Mouse (Mus musculus): ENCODE measurements around the gene Arpc4. TPM values are rescaled to one million over a fixed set of nuclear protein-coding genes. Genes with fewer than 3 reads are reported as not detected.

Gene Arpc4
- polyA plus RNA-seq, 1 experiment from 2014 or later: 416 TPM

DNA sequence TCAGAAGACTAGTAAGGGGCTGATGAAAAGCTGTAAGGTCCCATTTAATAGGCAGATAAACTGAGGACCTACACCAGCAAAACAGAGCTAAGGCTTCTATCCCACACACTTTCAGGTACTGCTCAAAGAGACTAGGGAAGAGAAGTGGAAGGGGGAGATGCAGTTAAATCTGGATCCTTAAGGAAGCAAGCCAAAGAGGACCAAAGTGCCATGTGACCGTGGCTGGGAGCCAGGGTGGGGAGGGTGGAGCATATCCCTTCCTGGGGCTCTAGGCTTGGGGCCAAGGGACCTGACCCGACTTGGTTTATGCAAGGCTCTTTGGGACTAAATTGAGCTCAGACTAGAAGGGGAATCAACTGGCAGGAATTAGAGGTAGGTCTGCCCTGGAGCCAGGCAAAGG, 33.6 kb upstream of the Arpc4 start:
- H3K9me3 ChIP-seq: no peaks in the 10 kb centered on the region
- H3K4me1 ChIP-seq (replicated peaks): peaks cover 28% of the 10 kb centered on the region
- peak overlapping the region; percentile 58; the same call in 1 of the 2 replicates for H3K27ac ChIP-seq
- peaks cover 12% of the 10 kb centered on the region for H3K36me3 ChIP-seq
- no peaks in the 10 kb centered on the region for H3K27me3 ChIP-seq
- ATAC-seq (ENCODE audit: low FRiP score): 0 out of 2 replicates have a peak, but pooled peaks have one; percentile 2
- peak overlapping the region; percentile 60 for H3K4me3 ChIP-seq
- WGBS: 54% methylated on average over 2 of the region's 2 CpGs
- no peak overlapping the region; the same call in 1 of the 2 replicates for H3K9ac ChIP-seq
- peak overlapping the region; percentile 72 for H3K4me2 ChIP-seq

DNA sequence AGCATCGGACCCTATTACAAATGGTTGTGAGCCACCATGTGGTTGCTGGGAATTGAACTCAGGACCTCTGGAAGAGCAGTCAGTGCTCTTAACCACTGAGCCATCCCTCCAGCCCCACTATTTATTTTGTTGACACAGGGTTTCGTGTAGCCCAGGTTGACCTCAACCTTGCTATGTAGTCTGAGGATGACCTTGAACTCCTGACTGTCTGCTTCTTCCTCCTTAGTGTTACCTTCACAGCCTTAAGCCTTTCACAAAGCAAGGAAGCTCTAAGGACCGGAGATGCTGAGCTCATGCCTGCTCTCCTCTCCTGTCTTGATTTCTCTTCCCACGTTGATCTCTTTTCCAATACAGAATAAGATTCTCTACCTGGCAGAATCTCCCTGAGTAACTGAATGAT, 31.0 kb upstream of the Arpc4 start:
- H3K27ac ChIP-seq: no peak overlapping the region
- H3K4me2 ChIP-seq: no peak overlapping the region
- no peak overlapping the region for H3K4me3 ChIP-seq
- H3K9me3 ChIP-seq: no peaks in the 10 kb centered on the region
- 81% methylated on average over 4 of the region's 4 CpGs for WGBS
- no peaks in the 10 kb centered on the region for H3K27me3 ChIP-seq
- no peaks in the 10 kb centered on the region for H3K36me3 ChIP-seq
- ATAC-seq (ENCODE audit: low FRiP score): no peak
- peaks cover 23% of the 10 kb centered on the region for H3K4me1 ChIP-seq (replicated peaks)
- H3K9ac ChIP-seq: no peak overlapping the region

DNA sequence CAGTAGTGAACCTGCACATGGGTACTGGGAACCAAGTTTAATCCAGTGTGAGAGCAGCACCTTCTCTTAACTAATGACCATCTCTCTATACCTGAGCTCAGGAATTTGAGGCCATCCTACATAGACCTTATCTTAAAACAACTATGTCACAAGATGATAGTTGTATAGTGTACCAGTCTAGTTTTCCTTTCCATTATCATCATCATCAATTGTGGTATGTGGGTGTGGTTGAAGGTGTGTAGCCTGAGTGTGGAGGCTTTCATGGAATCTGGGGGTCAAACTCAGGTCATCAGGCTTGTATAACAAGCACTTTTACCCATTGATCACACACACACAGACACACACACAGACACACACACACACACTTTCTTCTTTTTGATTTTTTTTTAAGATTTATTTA, 27.4 kb upstream of the Arpc4 start:
- Histone ChIP-seq H3K4me1 (replicated peaks) (no peaks in the 10 kb centered on the region), H3K4me2 (no peak overlapping the region), H3K27me3 (no peaks in the 10 kb centered on the region), H3K36me3 (no peaks in the 10 kb centered on the region), H3K9ac (no peak overlapping the region), H3K4me3 (no peak overlapping the region), H3K9me3 (no peaks in the 10 kb centered on the region), H3K27ac (no peak overlapping the region)
- ATAC-seq (ENCODE audit: low FRiP score): no peak

DNA sequence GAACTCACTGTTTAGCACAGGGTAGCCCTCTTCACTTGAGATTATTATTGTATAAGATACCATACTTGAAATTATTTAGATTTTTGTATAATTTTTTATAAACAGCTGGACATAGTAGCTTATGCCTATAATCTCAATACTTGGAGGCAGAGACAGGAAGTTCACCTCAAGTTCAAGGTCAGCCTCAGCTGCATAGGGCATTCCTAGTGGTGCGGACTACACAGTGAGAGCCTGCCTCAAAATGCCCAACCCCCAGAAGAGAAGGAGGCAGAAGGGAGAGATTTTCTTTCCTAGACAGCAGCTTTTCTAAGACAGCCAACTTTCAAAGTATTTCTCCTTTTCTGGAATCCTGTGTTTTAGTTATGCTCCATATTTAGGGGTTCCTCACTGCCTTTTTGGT, 26.8 kb upstream of the Arpc4 start:
- WGBS: 88% methylated on average over 1 of the region's 1 CpGs
- Histone ChIP-seq H3K4me3 (no peak overlapping the region), H3K9me3 (no peaks in the 10 kb centered on the region), H3K9ac (no peak overlapping the region), H3K27ac (no peak overlapping the region), H3K36me3 (no peaks in the 10 kb centered on the region), H3K27me3 (no peaks in the 10 kb centered on the region), H3K4me1 (replicated peaks) (no peaks in the 10 kb centered on the region), H3K4me2 (no peak overlapping the region)
- ATAC-seq (ENCODE audit: low FRiP score): no peak

DNA sequence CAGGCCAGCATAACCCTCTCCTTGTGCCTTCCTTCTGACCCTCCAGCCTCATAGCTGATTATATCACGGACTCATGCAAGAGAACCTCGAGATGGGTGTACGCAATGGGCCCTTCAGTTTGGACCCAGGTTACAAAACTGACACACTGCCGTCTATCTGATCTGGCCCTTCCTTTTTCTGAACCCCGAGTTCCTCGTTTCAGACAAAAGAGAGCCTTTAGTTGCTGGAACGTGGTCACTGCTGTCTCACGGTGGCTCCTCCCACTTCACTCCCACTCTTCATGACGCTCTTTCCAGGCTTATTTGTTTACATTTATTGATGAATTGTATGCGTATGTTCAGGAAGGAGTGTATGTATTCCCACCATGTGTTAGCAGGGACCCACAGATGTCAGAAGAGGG, 26.3 kb upstream of the Arpc4 start:
- Histone ChIP-seq H3K9me3 (no peaks in the 10 kb centered on the region), H3K4me2 (no peak overlapping the region), H3K27ac (no peak overlapping the region), H3K27me3 (no peaks in the 10 kb centered on the region), H3K9ac (no peak overlapping the region), H3K36me3 (no peaks in the 10 kb centered on the region), H3K4me3 (no peak overlapping the region), H3K4me1 (replicated peaks) (no peaks in the 10 kb centered on the region)
- no peak for ATAC-seq (ENCODE audit: low FRiP score)
- WGBS: 65% methylated on average over 10 of the region's 10 CpGs

DNA sequence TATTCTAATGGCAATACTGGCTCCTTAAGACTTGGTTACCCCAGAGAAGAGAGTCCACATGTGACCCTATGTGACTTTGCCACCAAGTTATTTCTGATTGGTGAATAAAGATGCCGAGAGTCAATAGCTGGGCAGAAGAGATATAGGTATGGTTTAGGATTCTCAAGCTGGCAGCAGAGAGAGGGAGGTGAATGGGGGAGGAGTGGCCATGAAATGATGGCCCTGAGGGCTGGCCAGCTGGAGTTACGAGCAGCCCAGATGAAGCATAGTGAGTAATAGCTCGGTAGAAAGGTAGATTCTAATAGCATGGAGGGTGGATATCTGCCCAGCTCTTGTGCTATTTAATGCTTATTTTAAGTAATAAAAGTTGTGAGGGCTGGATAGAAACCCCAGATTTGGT, 25.1 kb upstream of the Arpc4 start:
- Histone ChIP-seq H3K9me3 (no peaks in the 10 kb centered on the region), H3K9ac (no peak overlapping the region), H3K4me3 (no peak overlapping the region), H3K27me3 (no peaks in the 10 kb centered on the region), H3K36me3 (no peaks in the 10 kb centered on the region), H3K4me1 (replicated peaks) (no peaks in the 10 kb centered on the region), H3K4me2 (no peak overlapping the region), H3K27ac (no peak overlapping the region)
- 75% methylated on average over 3 of the region's 3 CpGs for WGBS
- no peak for ATAC-seq (ENCODE audit: low FRiP score)

DNA sequence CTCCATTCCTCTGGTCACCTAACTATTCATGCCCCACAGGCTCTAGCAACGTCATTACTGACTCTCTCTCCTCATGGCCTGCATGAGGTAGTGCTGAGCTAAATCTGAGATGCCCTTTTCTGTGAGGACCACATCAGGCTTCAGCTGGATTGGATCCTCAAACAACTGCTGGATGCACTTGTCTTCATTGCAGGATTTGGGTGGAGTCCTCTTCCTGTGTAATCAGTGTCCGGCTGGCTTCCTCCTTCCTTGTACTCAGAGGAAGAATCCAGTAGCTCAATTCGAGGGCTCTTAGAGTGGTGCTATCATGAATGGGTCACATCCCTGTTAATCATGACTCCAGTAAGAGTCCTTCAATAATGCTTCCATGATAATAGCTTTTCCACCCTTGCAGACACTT, 24.2 kb upstream of the Arpc4 start:
- ATAC-seq (ENCODE audit: low FRiP score): no peak
- no peak overlapping the region for H3K9ac ChIP-seq
- H3K9me3 ChIP-seq: no peaks in the 10 kb centered on the region
- H3K36me3 ChIP-seq: no peaks in the 10 kb centered on the region
- H3K4me2 ChIP-seq: no peak overlapping the region
- 78% methylated on average over 3 of the region's 3 CpGs for WGBS
- no peak overlapping the region for H3K4me3 ChIP-seq
- no peak overlapping the region for H3K27ac ChIP-seq
- H3K4me1 ChIP-seq (replicated peaks): no peaks in the 10 kb centered on the region
- 0 out of 2 replicates have a peak, but pooled peaks cover 1% of the 10 kb centered on the region for H3K27me3 ChIP-seq

DNA sequence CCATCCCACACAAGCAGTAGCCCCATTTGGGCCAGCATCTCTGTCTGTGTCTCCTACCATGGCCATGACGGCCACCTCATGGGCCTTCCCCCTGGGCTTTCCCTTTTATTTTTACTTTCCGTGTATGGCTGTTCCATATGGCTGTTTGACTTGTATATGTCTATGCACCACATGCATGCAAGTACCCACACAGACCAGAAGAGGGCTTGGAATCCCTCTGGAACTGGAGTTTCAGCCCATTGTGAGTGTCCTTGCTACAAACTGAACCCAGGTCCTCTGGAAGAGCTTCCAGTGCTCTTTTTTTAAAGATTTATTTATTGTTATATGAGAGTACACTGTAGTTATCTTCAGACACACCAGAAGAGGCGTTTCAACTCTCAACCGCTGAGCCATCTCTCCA, 16.4 kb upstream of the Arpc4 start:
- Histone ChIP-seq H3K27me3 (0 out of 2 replicates have a peak, but pooled peaks cover 3% of the 10 kb centered on the region), H3K27ac (no peak overlapping the region), H3K4me3 (no peak overlapping the region), H3K36me3 (peaks cover 6% of the 10 kb centered on the region), H3K9me3 (no peaks in the 10 kb centered on the region), H3K9ac (no peak overlapping the region), H3K4me2 (no peak overlapping the region), H3K4me1 (replicated peaks) (no peaks in the 10 kb centered on the region)
- no peak for ATAC-seq (ENCODE audit: low FRiP score)
- WGBS: 74% methylated on average over 4 of the region's 4 CpGs

DNA sequence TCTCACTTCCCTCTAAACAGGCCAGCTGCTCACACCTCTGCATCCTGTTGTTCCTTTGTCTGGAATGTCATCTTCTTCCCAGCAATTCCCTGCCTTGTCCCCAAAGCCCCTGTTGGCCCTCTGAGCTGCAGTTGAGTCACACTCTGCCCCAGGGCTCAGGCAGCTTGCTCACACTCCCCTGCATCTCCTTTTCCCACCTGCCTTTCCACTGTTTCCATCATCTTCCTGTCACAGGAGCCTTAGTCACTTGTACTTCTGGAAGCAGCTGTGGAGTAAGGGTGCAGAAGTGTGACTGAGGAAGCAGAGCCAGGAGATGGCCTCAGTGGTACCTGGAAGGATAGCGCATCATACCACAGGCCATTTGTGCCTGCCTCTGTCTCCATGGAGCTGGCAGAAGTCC, 15.7 kb upstream of the Arpc4 start:
- Histone ChIP-seq H3K4me1 (replicated peaks) (no peaks in the 10 kb centered on the region), H3K27me3 (0 out of 2 replicates have a peak, but pooled peaks cover 3% of the 10 kb centered on the region), H3K9me3 (no peaks in the 10 kb centered on the region), H3K27ac (no peak overlapping the region), H3K9ac (no peak overlapping the region), H3K4me3 (no peak overlapping the region), H3K4me2 (no peak overlapping the region), H3K36me3 (peaks cover 13% of the 10 kb centered on the region)
- 82% methylated on average over 1 of the region's 1 CpGs for WGBS
- ATAC-seq (ENCODE audit: low FRiP score): no peak

DNA sequence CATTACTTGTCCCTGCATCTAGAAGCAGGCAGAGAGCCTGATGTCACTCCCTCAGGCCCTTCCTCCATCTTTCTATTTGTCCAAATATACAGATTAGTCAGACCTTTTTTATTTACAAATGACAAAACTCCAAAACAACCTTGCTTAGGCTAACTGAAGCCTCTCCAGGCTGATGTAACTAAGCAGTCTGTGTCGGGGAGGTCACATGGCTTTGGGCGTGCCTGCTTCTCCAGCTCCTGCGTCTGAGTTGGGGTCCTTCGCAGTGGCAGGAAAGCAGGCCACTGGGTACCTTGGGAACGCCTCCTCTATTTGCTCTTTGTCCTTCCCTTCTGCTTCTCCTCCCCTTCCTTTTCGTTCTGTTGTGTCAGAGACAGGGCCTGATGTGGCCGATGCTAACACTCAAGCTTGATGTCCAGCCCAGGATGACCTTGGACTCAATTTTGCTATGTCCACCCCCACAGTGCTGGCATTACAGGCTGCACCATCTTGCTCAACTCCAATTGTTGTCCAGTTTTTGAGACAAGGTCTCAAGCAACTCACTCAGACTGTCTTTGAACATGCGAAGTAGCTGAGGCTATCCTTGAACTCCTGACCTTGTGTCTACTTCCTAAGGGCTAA, 13.3 kb upstream of the Arpc4 start:
- Histone ChIP-seq H3K4me2 (no peak overlapping the region), H3K4me3 (no peak overlapping the region), H3K9me3 (no peaks in the 10 kb centered on the region), H3K27ac (no peak overlapping the region), H3K36me3 (peaks cover 29% of the 10 kb centered on the region), H3K27me3 (no peaks in the 10 kb centered on the region), H3K9ac (no peak overlapping the region), H3K4me1 (replicated peaks) (no peaks in the 10 kb centered on the region)
- WGBS: 65% methylated on average over 8 of the region's 8 CpGs
- ATAC-seq (ENCODE audit: low FRiP score): no peak

DNA sequence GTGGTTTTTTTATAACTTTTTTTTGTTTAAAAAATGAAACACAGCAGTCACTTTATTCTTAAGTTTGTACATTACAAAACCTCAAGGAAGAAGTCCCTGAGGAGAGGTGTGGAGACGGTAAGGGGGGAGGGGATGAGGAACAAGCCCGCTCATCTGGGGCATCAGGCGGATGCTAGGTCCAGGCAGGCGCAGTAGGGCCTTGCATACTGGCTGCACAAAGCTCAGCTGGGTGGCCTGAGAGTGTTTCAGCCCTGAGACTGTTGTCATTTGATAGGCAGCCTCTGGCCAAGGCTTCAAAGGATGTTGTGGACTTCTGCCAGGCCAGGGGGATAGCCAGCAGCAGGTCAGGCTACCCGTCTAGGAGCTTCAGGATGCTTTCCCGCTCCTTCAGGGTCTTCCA, 11.3 kb upstream of the Arpc4 start:
- no peak for ATAC-seq (ENCODE audit: low FRiP score)
- Histone ChIP-seq H3K27me3 (no peaks in the 10 kb centered on the region), H3K4me2 (no peak overlapping the region), H3K27ac (no peak overlapping the region), H3K4me1 (replicated peaks) (no peaks in the 10 kb centered on the region), H3K9me3 (no peaks in the 10 kb centered on the region), H3K4me3 (no peak overlapping the region), H3K36me3 (peaks cover 49% of the 10 kb centered on the region), H3K9ac (no peak overlapping the region)
- 92% methylated on average over 6 of the region's 6 CpGs for WGBS

DNA sequence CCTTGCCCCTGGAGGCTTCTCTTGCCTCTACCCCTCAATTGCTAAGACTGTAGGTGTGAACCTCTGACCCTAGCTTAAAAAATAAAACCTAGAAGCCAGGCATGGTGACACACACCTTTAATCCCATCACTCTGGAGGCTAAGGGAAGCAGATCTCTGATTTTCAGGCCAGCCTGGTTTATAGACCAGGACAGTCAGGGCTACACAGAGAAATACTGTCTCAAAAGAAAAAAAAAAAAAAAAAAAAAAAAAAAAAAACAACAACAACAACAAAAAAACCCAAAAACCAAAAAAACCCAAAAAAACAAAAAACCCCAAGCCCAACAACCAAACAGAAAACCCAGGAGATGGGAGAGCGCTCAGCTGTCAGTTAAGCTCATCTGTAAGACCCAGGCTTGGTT, 10.3 kb upstream of the Arpc4 start:
- Histone ChIP-seq H3K27me3 (no peaks in the 10 kb centered on the region), H3K4me3 (no peak overlapping the region), H3K9me3 (no peaks in the 10 kb centered on the region), H3K9ac (no peak overlapping the region), H3K36me3 (peaks cover 58% of the 10 kb centered on the region), H3K4me2 (no peak overlapping the region), H3K27ac (no peak overlapping the region), H3K4me1 (replicated peaks) (no peaks in the 10 kb centered on the region)
- ATAC-seq (ENCODE audit: low FRiP score): no peak
- WGBS: 100% methylated on average over 1 of the region's 1 CpGs

DNA sequence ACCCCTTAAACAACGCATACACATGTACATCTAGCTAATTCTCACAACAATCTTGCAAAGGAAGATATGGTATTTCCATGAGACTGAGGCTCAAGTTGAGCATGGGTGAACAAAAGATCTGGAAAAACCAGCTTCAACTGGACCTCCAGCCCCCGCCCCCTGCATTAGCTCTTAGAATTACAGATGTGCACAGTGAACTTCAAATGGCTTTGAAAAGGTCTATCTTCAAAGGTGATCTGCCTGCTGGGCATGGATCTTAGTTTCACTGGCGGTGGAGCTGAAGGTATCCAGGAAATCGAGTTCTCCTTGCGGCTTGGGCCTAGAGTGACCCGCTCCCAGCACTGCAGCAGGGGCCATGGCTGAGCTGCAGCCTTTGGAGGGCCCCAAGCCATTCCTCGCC, 9.8 kb upstream of the Arpc4 start:
- 89% methylated on average over 7 of the region's 7 CpGs for WGBS
- Histone ChIP-seq H3K36me3 (peaks cover 64% of the 10 kb centered on the region), H3K27ac (peak overlapping the region; percentile 23; the same call in 1 of the 2 replicates), H3K9me3 (no peaks in the 10 kb centered on the region), H3K9ac (no peak overlapping the region), H3K4me3 (no peak overlapping the region), H3K27me3 (no peaks in the 10 kb centered on the region), H3K4me2 (no peak overlapping the region), H3K4me1 (replicated peaks) (no peaks in the 10 kb centered on the region)
- no peak for ATAC-seq (ENCODE audit: low FRiP score)

All from hindbrain, embryonic 13.5 days (tissue).